15 mouse cellular contexts compared by ENCODE assay signal in genomic region chr4:139231163-139231562, GRCm38 (mm10). TPM values are rescaled to one million over a fixed set of nuclear protein-coding genes. Genes with fewer than 3 reads are reported as not detected.
A peak's percentile ranks its signal among the peaks of the same experiment; 100 is the strongest.
DNase-seq lines count a peak whose midpoint lies in the region; ATAC-seq lines count a peak whose summit lies in the region.
"Had no signal": no experiment of that assay in that cellular context is flagged by ENCODE, and none has a peak within 500 bp of the region (broad histone marks: within the 10 kb centered on the region; RNA-seq: fewer than 3 reads in every experiment).

No protein-coding gene starts in this region.

- WGBS in heart, embryonic 13.5 days = 68% methylated on average over 8 of the region's 8 CpGs
- 76% methylated on average over 8 of the region's 8 CpGs for WGBS in heart, embryonic 11.5 days (ENCODE audit: insufficient replicate concordance)
- WGBS in limb, embryonic 12.5 days = 68% methylated on average over 8 of the region's 8 CpGs
- 79% methylated on average over 8 of the region's 8 CpGs for WGBS in hindbrain, embryonic 12.5 days

- no peaks in the 10 kb centered on the region for H3K9me3 ChIP-seq in heart, embryonic 13.5 days
- H3K9me3 ChIP-seq in heart, embryonic 11.5 days (replicated peaks; ENCODE audit: control insufficient read depth, low read length) = no peaks in the 10 kb centered on the region
- H3K9me3 ChIP-seq in limb, embryonic 12.5 days = no peaks in the 10 kb centered on the region
- no peaks in the 10 kb centered on the region for H3K9me3 ChIP-seq in hindbrain, embryonic 12.5 days (replicated peaks)
- H3K9me3 ChIP-seq: liver, embryonic 12.5 days; midbrain, embryonic 15.5 days; neural tube, embryonic 12.5 days had no signal

- peaks cover 11% of the 10 kb centered on the region for H3K36me3 ChIP-seq in heart, embryonic 13.5 days
- H3K36me3 ChIP-seq in heart, embryonic 11.5 days (ENCODE audit: control insufficient read depth, insufficient read depth, low read length) = no peaks in the 10 kb centered on the region; the same call in 1 of the 2 replicates
- peaks cover 31% of the 10 kb centered on the region for H3K36me3 ChIP-seq in limb, embryonic 12.5 days
- peaks cover 10% of the 10 kb centered on the region; the same call in 1 of the 2 replicates for H3K36me3 ChIP-seq in hindbrain, embryonic 12.5 days
- H3K36me3 ChIP-seq: midbrain, embryonic 15.5 days had no signal

- H3K9ac ChIP-seq in heart, embryonic 13.5 days = no peak overlapping the region; the same call in 1 of the 2 replicates
- no peak overlapping the region for H3K9ac ChIP-seq in heart, embryonic 11.5 days (ENCODE audit: low read depth, low read length)
- H3K9ac ChIP-seq in limb, embryonic 12.5 days (replicated peaks) = no peak overlapping the region
- no peak overlapping the region for H3K9ac ChIP-seq in hindbrain, embryonic 12.5 days
- H3K9ac ChIP-seq: liver, embryonic 12.5 days; midbrain, embryonic 15.5 days; neural tube, embryonic 12.5 days had no signal

- H3K27ac ChIP-seq in heart, embryonic 13.5 days (replicated peaks) = peak overlapping the region; percentile 28; the same call in 1 of the 2 replicates
- no peak overlapping the region for H3K27ac ChIP-seq in heart, embryonic 11.5 days (ENCODE audit: low read depth, low read length)
- peak overlapping the region; percentile 53; the same call in 1 of the 2 replicates for H3K27ac ChIP-seq in limb, embryonic 12.5 days
- H3K27ac ChIP-seq in hindbrain, embryonic 12.5 days = no peak overlapping the region
- H3K27ac ChIP-seq: liver, embryonic 12.5 days; midbrain, embryonic 15.5 days; neural tube, embryonic 12.5 days had no signal

- H3K4me1 ChIP-seq in heart, embryonic 13.5 days = peaks cover 97% of the 10 kb centered on the region
- peaks cover 70% of the 10 kb centered on the region for H3K4me1 ChIP-seq in heart, embryonic 11.5 days (ENCODE audit: control insufficient read depth, insufficient read depth, low read length)
- peaks cover 77% of the 10 kb centered on the region for H3K4me1 ChIP-seq in limb, embryonic 12.5 days (replicated peaks)
- peaks cover 35% of the 10 kb centered on the region for H3K4me1 ChIP-seq in hindbrain, embryonic 12.5 days

- DNase-seq in 3T3-L1 (ENCODE audit: low read depth, low spot score) = peak; percentile 68
- peak; percentile 71 for DNase-seq in Muller cell, postnatal 12 days (ENCODE audit: inconsistent ontology term)
- no peak for DNase-seq in cerebellum, adult 18-20 months
- DNase-seq in retina, postnatal 1 day = no peak
- DNase-seq: adrenal gland, adult 8-10 months; layer of hippocampus, postnatal 36 days; thymus, postnatal 14 days had no signal

- no peak overlapping the region for H3K4me2 ChIP-seq in heart, embryonic 13.5 days
- no peak overlapping the region for H3K4me2 ChIP-seq in heart, embryonic 11.5 days
- no peak overlapping the region for H3K4me2 ChIP-seq in limb, embryonic 12.5 days
- no peak overlapping the region for H3K4me2 ChIP-seq in hindbrain, embryonic 12.5 days (replicated peaks)
- H3K4me2 ChIP-seq: liver, embryonic 12.5 days; midbrain, embryonic 15.5 days; neural tube, embryonic 12.5 days had no signal

- ATAC-seq in heart, embryonic 13.5 days (ENCODE audit: extremely low read depth, insufficient number of reproducible peaks, low FRiP score, low TSS enrichment) = no peak
- no peak for ATAC-seq in heart, embryonic 11.5 days (replicated peaks; ENCODE audit: insufficient number of reproducible peaks, low FRiP score, low TSS enrichment)
- ATAC-seq in limb, embryonic 12.5 days (ENCODE audit: insufficient number of reproducible peaks, insufficient read depth, low FRiP score, low TSS enrichment, low read depth) = no peak
- no peak for ATAC-seq in hindbrain, embryonic 12.5 days (ENCODE audit: low FRiP score)
- ATAC-seq: liver, embryonic 12.5 days; midbrain, embryonic 15.5 days had no signal

- no peak overlapping the region for H3K4me3 ChIP-seq in heart, embryonic 13.5 days
- no peak overlapping the region for H3K4me3 ChIP-seq in heart, embryonic 11.5 days (ENCODE audit: low read depth, low read length)
- H3K4me3 ChIP-seq in limb, embryonic 12.5 days (replicated peaks) = no peak overlapping the region
- H3K4me3 ChIP-seq in hindbrain, embryonic 12.5 days = no peak overlapping the region
- H3K4me3 ChIP-seq: erythroblast, embryonic 14.5 days; liver, embryonic 12.5 days; midbrain, embryonic 15.5 days; neural tube, embryonic 12.5 days had no signal

- no peaks in the 10 kb centered on the region for H3K27me3 ChIP-seq in heart, embryonic 13.5 days (replicated peaks)
- no peaks in the 10 kb centered on the region for H3K27me3 ChIP-seq in heart, embryonic 11.5 days (ENCODE audit: control insufficient read depth, insufficient read depth, low read length)
- no peaks in the 10 kb centered on the region for H3K27me3 ChIP-seq in limb, embryonic 12.5 days
- H3K27me3 ChIP-seq in hindbrain, embryonic 12.5 days = no peaks in the 10 kb centered on the region
- H3K27me3 ChIP-seq: liver, embryonic 12.5 days; midbrain, embryonic 15.5 days; neural tube, embryonic 12.5 days had no signal

RNA-seq across cellular contexts. Expression of gene Capzb, which starts 38.5 kb away (rescaled TPM):
- polyA plus RNA-seq in heart, embryonic 13.5 days (2015; fragmentation: Nextera tagmentation; extraction: Ambion mirVana) = 376 and 386 TPM in 2 replicates
- polyA plus RNA-seq in heart, embryonic 11.5 days (2014; fragmentation: Nextera tagmentation; extraction: Ambion mirVana) = 316 and 319 TPM in 2 replicates
- polyA plus RNA-seq in limb, embryonic 12.5 days (2016; fragmentation: Nextera tagmentation; extraction: Ambion mirVana) = 386 and 390 TPM in 2 replicates
- 335 and 369 TPM in 2 replicates for polyA plus RNA-seq in hindbrain, embryonic 12.5 days (2016; fragmentation: Nextera tagmentation; extraction: Ambion mirVana)

Comparison
In these comparisons a context has a peak if more than half of its experiments do, and no peak if none do; other contexts are left out.
1. H3K27ac ChIP-seq: peak in heart, embryonic 13.5 days (single experiment) and limb, embryonic 12.5 days (single experiment); none in heart, embryonic 11.5 days (single experiment) and hindbrain, embryonic 12.5 days (single experiment).
2. DNase-seq: peak in 3T3-L1 (single experiment) and Muller cell, postnatal 12 days (single experiment); none in cerebellum, adult 18-20 months (0 of 2) and retina, postnatal 1 day (single experiment).